Mouse (Mus musculus) heart, postnatal 0 days (tissue): Measurements from ENCODE around the gene Try10.

Experiments used
- CTCF ChIP-seq: IDR thresholded peaks from 2 replicates; pipeline ENCODE4 v1.5.1; 2016; ENCODE audit warnings: antibody characterized with exemption, control low read depth, low read depth
- EP300 ChIP-seq: IDR thresholded peaks from 2 replicates; pipeline ENCODE4 v1.6.1; 2016; ENCODE audit warnings: antibody characterized with exemption, low read depth

DNA sequence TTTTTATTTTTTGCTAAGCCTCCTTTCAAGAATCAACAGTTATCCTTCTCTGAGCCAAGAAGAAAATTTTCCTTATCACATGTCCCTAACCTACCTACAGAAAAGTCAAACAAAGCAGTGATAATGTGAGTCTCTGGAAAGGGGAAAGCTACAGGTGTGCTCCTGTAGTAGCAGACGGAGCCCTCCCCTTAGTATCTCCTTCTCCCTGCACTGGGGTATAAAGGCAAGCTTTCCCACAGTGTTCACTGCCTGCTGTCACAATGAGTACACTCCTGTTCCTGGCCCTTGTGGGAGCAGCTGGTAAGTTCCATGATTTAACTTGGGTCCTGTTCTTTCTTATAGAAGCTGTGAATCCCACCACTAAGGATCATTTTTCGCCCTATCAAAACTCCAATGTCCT is at the start of gene Try10:
- no peak for TF ChIP-seq CTCF
- TF ChIP-seq EP300: no peak
